Mouse (Mus musculus): Measurements from ENCODE around the gene Baiap3. TPM values are rescaled to one million over a fixed set of nuclear protein-coding genes. Genes with fewer than 3 reads are reported as not detected.

Gene Baiap3
- polyA plus RNA-seq, 1 experiment from 2014 or later, result 1.3 TPM

DNA sequence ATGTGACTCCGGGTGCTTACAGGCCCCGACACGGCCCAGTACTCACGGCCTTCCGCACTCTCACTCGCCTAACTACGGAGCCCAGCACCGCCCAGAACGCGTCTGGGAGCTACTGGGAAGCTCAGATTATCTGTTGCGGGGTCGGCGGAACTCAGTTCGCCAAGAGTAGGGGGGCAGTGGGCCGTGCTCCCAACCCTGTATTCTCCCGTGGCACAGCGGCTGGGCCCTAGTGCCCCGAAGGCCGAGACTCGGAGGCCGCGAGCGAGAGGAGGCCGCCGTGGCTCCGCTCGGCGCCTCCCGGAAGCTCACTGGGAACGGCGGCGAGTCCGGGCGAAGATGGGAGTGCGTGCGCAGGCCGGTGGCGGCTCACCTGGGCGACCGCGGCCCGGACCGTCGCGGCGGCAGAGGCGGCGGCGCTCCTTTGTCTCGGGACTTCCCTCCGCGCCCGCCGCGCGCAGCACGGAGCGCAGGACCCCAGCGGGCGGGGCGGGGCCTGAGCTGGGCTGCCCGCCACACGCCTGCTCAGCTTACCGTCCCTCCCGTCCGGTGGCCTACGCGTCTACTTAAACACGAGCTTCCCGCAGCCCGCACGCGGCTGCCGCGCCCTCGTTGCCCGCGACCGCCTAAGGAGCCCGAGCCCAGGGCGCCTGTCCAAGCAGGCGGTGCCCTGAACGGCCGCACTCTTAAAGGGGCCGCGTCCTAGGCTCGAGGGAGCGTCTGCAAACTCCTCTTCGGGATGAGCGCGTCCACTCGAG is 17.0 kb upstream of the Baiap3 start:
- ATAC-seq (ENCODE audit: insufficient number of reproducible peaks, low FRiP score, low TSS enrichment, low read depth), result peak; percentile 93
- under 1% methylated on average over 87 of the region's 92 CpGs for WGBS
- peaks cover 16% of the 10 kb centered on the region for H3K36me3 ChIP-seq
- peak overlapping the region; percentile 85 for H3K4me2 ChIP-seq (replicated peaks)
- H3K4me3 ChIP-seq (replicated peaks), result peak overlapping the region; percentile 98
- H3K27me3 ChIP-seq, result no peaks in the 10 kb centered on the region
- no peaks in the 10 kb centered on the region for H3K9me3 ChIP-seq (replicated peaks)
- H3K9ac ChIP-seq, result peak overlapping the region; percentile 100
- H3K4me1 ChIP-seq, result peaks cover 31% of the 10 kb centered on the region
- H3K27ac ChIP-seq (replicated peaks), result peak overlapping the region; percentile 99

DNA sequence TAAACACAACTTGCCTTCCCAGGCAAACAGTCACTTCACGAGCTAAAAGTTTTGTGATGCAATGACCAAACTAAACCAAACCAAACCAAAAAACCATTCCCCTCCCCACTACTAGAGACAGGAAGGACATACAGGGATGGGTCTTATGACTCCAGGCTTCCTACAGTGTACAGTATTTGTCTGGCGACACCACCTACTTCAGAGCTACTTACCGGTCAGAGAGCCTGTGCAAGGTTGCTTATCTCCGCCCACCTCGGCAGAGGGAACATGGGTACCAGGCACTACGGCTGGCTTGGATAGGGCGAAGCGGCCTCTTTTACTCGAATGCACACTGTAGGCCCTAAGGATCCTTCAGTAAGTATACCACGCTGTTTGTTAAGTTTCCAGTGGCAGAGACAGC is 16.2 kb upstream of the Baiap3 start:
- WGBS, result 0% methylated on average over 10 of the region's 10 CpGs
- H3K9me3 ChIP-seq (replicated peaks), result no peaks in the 10 kb centered on the region
- H3K27ac ChIP-seq (replicated peaks), result peak overlapping the region; percentile 99
- ATAC-seq (ENCODE audit: insufficient number of reproducible peaks, low FRiP score, low TSS enrichment, low read depth), result no peak
- peaks cover 31% of the 10 kb centered on the region for H3K4me1 ChIP-seq
- H3K4me3 ChIP-seq (replicated peaks), result peak overlapping the region; percentile 98
- peaks cover 24% of the 10 kb centered on the region for H3K36me3 ChIP-seq
- no peaks in the 10 kb centered on the region for H3K27me3 ChIP-seq
- H3K4me2 ChIP-seq (replicated peaks), result peak overlapping the region; percentile 85
- peak overlapping the region; percentile 100 for H3K9ac ChIP-seq

DNA sequence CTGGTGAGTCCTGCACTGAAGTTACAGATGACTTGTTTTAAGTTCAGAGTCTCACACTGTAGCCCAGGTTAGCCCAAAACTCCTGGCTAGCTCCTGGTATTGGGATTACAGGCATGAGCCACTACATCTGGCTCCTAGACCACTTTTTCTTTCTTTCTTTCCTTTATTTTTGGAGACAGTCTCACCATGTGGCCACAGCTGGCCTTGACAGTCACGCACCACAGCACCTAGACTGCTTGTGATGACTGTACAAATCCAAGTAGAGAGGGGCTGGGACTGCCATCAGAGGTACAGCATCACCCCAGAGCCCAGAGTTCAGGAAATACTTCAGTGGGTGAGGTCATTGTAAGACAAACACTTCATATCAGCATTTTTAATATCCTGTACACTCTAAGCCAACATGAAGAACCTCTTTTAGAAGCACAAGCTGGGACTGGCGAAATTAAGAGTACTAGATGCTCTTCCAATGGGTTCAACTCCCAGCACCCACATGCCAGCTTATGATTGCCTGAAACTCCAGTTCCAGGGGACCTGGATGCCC is 14.7 kb upstream of the Baiap3 start:
- no peak for ATAC-seq (ENCODE audit: insufficient number of reproducible peaks, low FRiP score, low TSS enrichment, low read depth)
- Histone ChIP-seq H3K4me1 (peaks cover 31% of the 10 kb centered on the region), H3K4me2 (replicated peaks) (peak overlapping the region; percentile 85; the same call in 1 of the 2 replicates), H3K27ac (replicated peaks) (no peak overlapping the region), H3K4me3 (replicated peaks) (peak overlapping the region; percentile 98; the same call in 1 of the 2 replicates), H3K36me3 (peaks cover 39% of the 10 kb centered on the region), H3K9ac (no peak overlapping the region), H3K9me3 (replicated peaks) (no peaks in the 10 kb centered on the region), H3K27me3 (no peaks in the 10 kb centered on the region)
- 71% methylated on average over 2 of the region's 2 CpGs for WGBS

DNA sequence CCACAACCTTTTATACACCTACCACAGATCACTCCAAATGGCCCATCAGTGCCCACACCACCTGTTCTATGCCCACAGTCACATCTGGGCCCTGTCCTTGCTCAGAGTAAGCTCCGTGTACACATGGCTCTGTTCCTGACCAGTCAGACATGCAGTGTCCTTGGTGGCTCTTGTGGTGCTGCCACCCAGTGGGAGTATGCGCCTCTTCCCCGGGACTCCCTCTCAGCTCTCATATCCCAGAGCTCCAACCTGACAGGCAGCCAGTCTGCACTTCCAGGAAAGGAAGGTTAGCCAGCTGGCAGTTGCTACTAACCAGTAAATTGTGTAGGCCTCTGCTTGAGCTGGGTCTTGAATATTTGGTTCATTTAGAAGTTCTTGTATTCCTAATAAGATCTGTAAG is 8.3 kb upstream of the Baiap3 start:
- H3K27me3 ChIP-seq, result no peaks in the 10 kb centered on the region
- H3K27ac ChIP-seq (replicated peaks), result no peak overlapping the region
- WGBS, result 80% methylated on average over 3 of the region's 3 CpGs
- H3K4me1 ChIP-seq, result no peaks in the 10 kb centered on the region
- no peak overlapping the region for H3K4me3 ChIP-seq (replicated peaks)
- no peak overlapping the region for H3K9ac ChIP-seq
- H3K4me2 ChIP-seq (replicated peaks), result no peak overlapping the region
- H3K36me3 ChIP-seq, result peaks cover 81% of the 10 kb centered on the region
- H3K9me3 ChIP-seq (replicated peaks), result no peaks in the 10 kb centered on the region
- ATAC-seq (ENCODE audit: insufficient number of reproducible peaks, low FRiP score, low TSS enrichment, low read depth), result no peak

DNA sequence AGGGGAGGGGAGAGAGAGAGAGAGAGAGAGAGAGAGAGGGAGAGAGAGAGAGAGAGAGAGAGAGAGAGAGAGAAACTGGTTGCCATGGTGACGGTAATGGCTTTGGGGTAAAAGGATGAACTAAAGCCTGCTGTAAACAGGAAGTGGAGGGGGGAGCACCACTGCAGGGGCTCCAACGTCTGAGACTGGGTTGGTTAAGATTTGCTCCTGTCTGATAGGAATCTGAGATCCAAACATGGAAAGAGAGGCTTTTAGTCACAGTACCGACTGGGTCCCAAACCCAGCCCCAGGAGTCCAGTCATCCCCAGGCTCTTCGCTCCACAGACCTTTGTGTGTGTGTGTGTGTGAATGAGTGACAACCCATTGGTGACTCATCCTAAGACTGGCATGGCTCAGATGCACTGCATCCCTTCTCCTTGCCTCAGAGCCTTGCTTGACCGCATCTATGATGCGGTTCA is 1.7 kb upstream of the Baiap3 start:
- H3K4me3 ChIP-seq (replicated peaks), result no peak overlapping the region
- no peak overlapping the region for H3K9ac ChIP-seq
- H3K27ac ChIP-seq (replicated peaks), result no peak overlapping the region
- H3K27me3 ChIP-seq, result peaks cover 39% of the 10 kb centered on the region
- H3K9me3 ChIP-seq (replicated peaks), result no peaks in the 10 kb centered on the region
- H3K36me3 ChIP-seq, result peaks cover 25% of the 10 kb centered on the region
- 53% methylated on average over 6 of the region's 6 CpGs for WGBS
- no peak for ATAC-seq (ENCODE audit: insufficient number of reproducible peaks, low FRiP score, low TSS enrichment, low read depth)
- no peak overlapping the region for H3K4me2 ChIP-seq (replicated peaks)
- peaks cover 14% of the 10 kb centered on the region for H3K4me1 ChIP-seq

DNA sequence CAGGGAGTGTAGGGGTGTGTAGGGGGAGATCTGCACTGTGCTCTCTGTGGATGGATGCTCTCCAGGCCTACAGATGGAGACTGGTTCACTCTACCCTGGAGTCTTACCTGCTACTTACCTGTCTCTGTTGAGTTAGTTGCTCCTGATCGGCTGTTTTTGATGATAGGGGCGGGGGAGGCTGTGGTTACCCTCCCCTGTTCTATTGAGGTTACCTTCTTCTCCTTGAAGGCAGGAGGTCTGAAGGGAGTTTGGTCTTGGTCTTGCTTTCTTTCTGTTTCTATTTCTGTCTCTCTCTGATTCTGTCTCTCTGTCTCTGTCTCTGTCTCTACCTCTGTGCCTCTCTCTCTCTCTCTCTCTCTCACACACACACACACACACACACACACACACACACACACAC is 1.1 kb downstream of the Baiap3 start:
- no peak for ATAC-seq (ENCODE audit: insufficient number of reproducible peaks, low FRiP score, low TSS enrichment, low read depth)
- Histone ChIP-seq H3K9ac (no peak overlapping the region), H3K27ac (replicated peaks) (no peak overlapping the region), H3K36me3 (peaks cover 17% of the 10 kb centered on the region), H3K9me3 (replicated peaks) (no peaks in the 10 kb centered on the region), H3K27me3 (peaks cover 44% of the 10 kb centered on the region), H3K4me1 (peaks cover 14% of the 10 kb centered on the region), H3K4me2 (replicated peaks) (no peak overlapping the region), H3K4me3 (replicated peaks) (no peak overlapping the region)
- 63% methylated on average over 2 of the region's 2 CpGs for WGBS

DNA sequence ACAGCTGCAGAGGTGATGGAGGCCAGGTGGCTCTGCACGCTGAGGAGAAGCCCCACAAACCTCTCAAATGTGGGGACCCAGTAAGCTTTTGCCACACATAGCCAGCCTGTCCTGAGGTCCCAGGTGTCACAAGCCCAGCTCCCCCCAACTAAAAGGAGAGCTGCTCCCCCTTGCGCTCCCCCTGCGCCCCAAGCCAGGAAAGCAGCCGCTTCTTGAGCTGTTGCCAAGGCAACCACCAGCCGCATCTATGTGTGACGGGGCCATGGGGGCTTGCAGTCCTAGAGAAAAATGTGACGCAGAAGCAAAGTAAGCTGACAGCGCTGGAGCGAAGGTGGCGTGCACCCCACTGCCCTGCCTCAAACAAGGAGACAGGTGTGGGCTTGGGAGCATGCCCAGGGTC is 2.4 kb downstream of the Baiap3 start:
- peaks cover 14% of the 10 kb centered on the region for H3K4me1 ChIP-seq
- ATAC-seq (ENCODE audit: insufficient number of reproducible peaks, low FRiP score, low TSS enrichment, low read depth), result no peak
- 23% methylated on average over 10 of the region's 10 CpGs for WGBS
- H3K36me3 ChIP-seq, result peaks cover 3% of the 10 kb centered on the region; the same call in 1 of the 2 replicates
- H3K9ac ChIP-seq, result no peak overlapping the region
- no peak overlapping the region for H3K4me2 ChIP-seq (replicated peaks)
- H3K27ac ChIP-seq (replicated peaks), result no peak overlapping the region
- no peaks in the 10 kb centered on the region for H3K9me3 ChIP-seq (replicated peaks)
- H3K27me3 ChIP-seq, result peaks cover 44% of the 10 kb centered on the region
- H3K4me3 ChIP-seq (replicated peaks), result no peak overlapping the region

DNA sequence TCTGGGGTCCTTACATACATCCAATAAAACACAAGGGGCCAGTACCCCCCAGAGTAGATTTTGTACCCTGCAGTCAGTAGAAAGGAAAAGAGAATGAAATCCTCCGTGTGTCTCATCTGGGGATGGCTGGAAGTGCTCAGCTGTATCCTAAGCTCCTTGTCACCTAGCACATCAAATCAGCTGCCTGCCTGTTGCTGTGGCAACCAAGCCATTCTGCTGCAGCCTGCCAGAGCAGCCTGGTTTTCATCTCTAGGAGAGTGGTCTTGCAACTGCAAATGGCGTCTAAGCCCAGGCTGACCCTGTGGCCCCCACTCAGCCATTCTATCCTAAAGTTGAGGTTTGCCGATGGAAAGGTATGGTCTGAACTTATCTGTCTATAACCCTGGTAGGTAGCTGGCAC is 3.5 kb downstream of the Baiap3 start:
- ATAC-seq (ENCODE audit: insufficient number of reproducible peaks, low FRiP score, low TSS enrichment, low read depth), result no peak
- Histone ChIP-seq H3K27ac (replicated peaks) (no peak overlapping the region), H3K4me2 (replicated peaks) (no peak overlapping the region), H3K9me3 (replicated peaks) (no peaks in the 10 kb centered on the region), H3K27me3 (peaks cover 44% of the 10 kb centered on the region), H3K4me1 (peaks cover 11% of the 10 kb centered on the region), H3K36me3 (no peaks in the 10 kb centered on the region), H3K9ac (no peak overlapping the region), H3K4me3 (replicated peaks) (no peak overlapping the region)
- WGBS, result 40% methylated on average over 3 of the region's 3 CpGs

DNA sequence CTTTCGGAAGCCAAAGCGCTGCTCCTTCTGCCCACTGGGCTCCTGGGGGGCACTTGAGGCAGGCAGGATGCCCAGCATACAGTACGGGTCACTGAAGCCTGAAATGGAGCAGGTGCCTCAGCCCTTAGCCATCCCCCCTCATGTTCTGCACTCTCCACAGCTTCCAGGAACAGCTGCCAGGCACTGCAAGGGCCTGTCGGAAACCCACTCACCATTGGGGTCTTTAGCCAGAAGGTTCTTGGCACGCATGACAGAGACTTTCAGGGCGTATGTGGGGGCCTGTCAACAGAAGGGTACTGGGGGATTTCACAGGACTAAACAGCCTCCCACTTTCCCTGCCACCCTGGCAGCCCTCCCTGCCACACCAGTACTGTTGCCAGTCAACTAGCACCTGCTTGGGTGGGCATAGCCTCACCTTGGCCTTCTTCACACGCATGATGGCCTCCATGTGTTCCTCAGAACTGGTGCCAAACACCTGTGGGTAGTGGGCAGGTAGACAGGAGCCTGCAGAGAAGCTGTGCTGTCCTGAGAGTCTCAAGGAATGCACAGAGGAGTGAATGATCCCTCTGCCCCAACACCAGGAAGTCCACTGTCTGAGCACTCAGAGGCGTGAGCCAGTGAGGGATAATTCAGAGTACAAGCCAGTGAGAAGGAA is 5.9 kb downstream of the Baiap3 start:
- Histone ChIP-seq H3K9me3 (replicated peaks) (no peaks in the 10 kb centered on the region), H3K27me3 (peaks cover 28% of the 10 kb centered on the region), H3K36me3 (no peaks in the 10 kb centered on the region), H3K27ac (replicated peaks) (no peak overlapping the region), H3K4me3 (replicated peaks) (no peak overlapping the region), H3K4me1 (no peaks in the 10 kb centered on the region), H3K4me2 (replicated peaks) (no peak overlapping the region), H3K9ac (no peak overlapping the region)
- WGBS, result 69% methylated on average over 8 of the region's 8 CpGs
- no peak for ATAC-seq (ENCODE audit: insufficient number of reproducible peaks, low FRiP score, low TSS enrichment, low read depth)

DNA sequence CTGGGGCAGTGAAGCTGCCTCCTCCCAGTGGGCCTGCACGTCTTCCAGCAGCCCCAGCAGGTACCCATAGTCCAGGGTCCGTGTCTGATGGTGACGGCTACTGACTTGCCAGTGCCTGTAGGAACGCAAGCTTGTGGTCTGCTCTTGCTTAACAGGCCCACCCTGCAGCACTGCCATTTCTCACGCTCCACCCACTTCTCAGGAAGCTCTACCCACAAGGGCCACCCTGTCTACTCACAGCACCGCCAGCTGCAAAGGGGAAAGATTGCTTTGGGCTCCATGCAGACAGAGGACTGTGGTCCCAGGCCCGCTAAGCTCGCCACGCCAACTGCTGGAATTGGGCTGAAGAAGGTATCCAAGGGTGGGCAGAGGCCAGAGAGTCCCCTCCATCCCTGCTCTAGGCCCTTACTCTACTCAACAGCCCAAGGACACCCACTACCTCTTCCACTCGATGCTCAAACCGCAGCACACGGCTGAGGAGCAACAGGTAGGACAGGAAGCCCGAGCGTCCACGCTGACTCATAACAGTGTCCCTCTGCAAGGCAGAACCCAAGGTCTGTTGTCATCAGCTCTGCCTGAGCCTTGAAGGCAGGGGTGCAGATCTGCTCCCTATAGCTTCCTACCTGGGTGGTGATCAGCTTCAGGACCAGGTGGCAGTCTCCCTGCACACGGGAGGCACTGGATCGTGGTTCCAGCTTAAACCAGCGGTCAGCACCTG is 8.0 kb downstream of the Baiap3 start:
- Histone ChIP-seq H3K36me3 (peaks cover 20% of the 10 kb centered on the region), H3K4me3 (replicated peaks) (no peak overlapping the region), H3K4me1 (no peaks in the 10 kb centered on the region), H3K9me3 (replicated peaks) (no peaks in the 10 kb centered on the region), H3K9ac (no peak overlapping the region), H3K4me2 (replicated peaks) (no peak overlapping the region), H3K27me3 (peaks cover 8% of the 10 kb centered on the region), H3K27ac (replicated peaks) (no peak overlapping the region)
- no peak for ATAC-seq (ENCODE audit: insufficient number of reproducible peaks, low FRiP score, low TSS enrichment, low read depth)
- 66% methylated on average over 18 of the region's 18 CpGs for WGBS

DNA sequence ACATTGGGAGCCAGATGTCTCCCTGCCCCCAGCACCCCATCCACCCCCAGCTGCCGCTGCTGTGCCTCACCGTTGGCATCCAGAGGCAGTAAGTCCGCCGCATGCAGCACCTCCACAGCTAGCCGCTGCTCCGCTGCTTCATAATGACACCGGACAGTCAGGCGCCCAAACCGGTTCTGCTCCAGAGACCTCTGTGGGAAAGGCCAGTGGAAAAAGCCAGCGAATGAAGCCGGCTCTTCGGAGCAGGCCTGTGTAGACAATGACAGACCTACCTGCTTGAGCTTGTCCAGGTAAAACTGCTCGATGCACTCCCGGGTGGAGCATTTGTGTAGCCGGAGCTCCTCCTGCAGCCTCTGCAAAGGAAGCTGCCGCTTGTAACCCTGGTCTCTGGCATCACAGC is 11.9 kb downstream of the Baiap3 start:
- no peak for ATAC-seq (ENCODE audit: insufficient number of reproducible peaks, low FRiP score, low TSS enrichment, low read depth)
- Histone ChIP-seq H3K4me3 (replicated peaks) (no peak overlapping the region), H3K36me3 (peaks cover 34% of the 10 kb centered on the region), H3K9ac (no peak overlapping the region), H3K27me3 (no peaks in the 10 kb centered on the region), H3K4me1 (peaks cover 14% of the 10 kb centered on the region), H3K27ac (replicated peaks) (no peak overlapping the region), H3K9me3 (replicated peaks) (no peaks in the 10 kb centered on the region), H3K4me2 (replicated peaks) (no peak overlapping the region)
- 72% methylated on average over 16 of the region's 16 CpGs for WGBS

Measured in embryonic facial prominence, embryonic 15.5 days (tissue).